Mouse (Mus musculus) heart, embryonic 11.5 days (tissue): ENCODE data around the gene Atg9a. TPM values are rescaled to one million over a fixed set of nuclear protein-coding genes. Genes with fewer than 3 reads are reported as not detected.

Experiments used
- ATAC-seq: fragments of 200-750 bp; cut with Nextera tagmentation; replicated peaks from 2 replicates; pipeline ENCODE4 v1.8.0; 2017; ENCODE audit warnings: moderate library complexity; ENCODE audit not compliant: insufficient number of reproducible peaks, low FRiP score, low TSS enrichment
- H3K27ac ChIP-seq: fragments of 300-500 bp; sonication (generic); 2 replicates; pipeline ENCODE4 v1.5.1; 2014; ENCODE audit warnings: mild to moderate bottlenecking, low read depth, low read length
- H3K27me3 ChIP-seq: fragments of 300-500 bp; sonication (generic); 2 replicates; pipeline ENCODE4 v1.6.1; 2014; ENCODE audit warnings: mild to moderate bottlenecking, low read length, mixed read lengths; ENCODE audit not compliant: control insufficient read depth, insufficient read depth
- H3K36me3 ChIP-seq: fragments of 300-500 bp; sonication (generic); 2 replicates; pipeline ENCODE4 v1.6.1; 2014; ENCODE audit warnings: mild to moderate bottlenecking, low read length, moderate library complexity, mixed read lengths; ENCODE audit not compliant: control insufficient read depth, insufficient read depth
- H3K4me1 ChIP-seq: fragments of 300-500 bp; sonication (generic); 2 replicates; pipeline ENCODE4 v1.6.1; 2014; ENCODE audit warnings: low read length; ENCODE audit not compliant: control insufficient read depth, insufficient read depth
- H3K4me2 ChIP-seq: fragments of 300-500 bp; sonication (generic); 2 replicates; pipeline ENCODE4 v1.6.1; 2014; ENCODE audit warnings: mild to moderate bottlenecking, moderate library complexity
- H3K4me3 ChIP-seq: fragments of 300-500 bp; sonication (generic); 2 replicates; pipeline ENCODE4 v1.5.1; 2014; ENCODE audit warnings: low read depth, low read length
- H3K9ac ChIP-seq: fragments of 300-500 bp; sonication (generic); 2 replicates; pipeline ENCODE4 v1.6.1; 2014; ENCODE audit warnings: mild to moderate bottlenecking, low read depth, low read length, moderate library complexity
- H3K9me3 ChIP-seq: fragments of 300-500 bp; sonication (generic); replicated peaks from 2 replicates; pipeline ENCODE4 v1.6.1; 2016; ENCODE audit warnings: low read length; ENCODE audit not compliant: control insufficient read depth
- WGBS: fragments of 180-500 bp; shearing (Covaris S2); extraction: QIAGEN DNeasy Blood & Tissue Kit; methylation state at CpG from one replicate; pipeline ENCODE4 v1.1.7; 2014; ENCODE audit not compliant: insufficient replicate concordance; 5-methylcytosine and 5-hydroxymethylcytosine counted together
- polyA plus RNA-seq: library from polyadenylated mRNA; unstranded; fragments of >200 nt; fragmentation: Nextera tagmentation; extraction: Ambion mirVana; gene quantifications from 2 replicates; pipeline ENCODE4 v1.2.1, GENCODE M21; 2014

The Atg9a gene
- polyA plus RNA-seq, 1 experiment from 2014 or later: 22.7 TPM

DNA sequence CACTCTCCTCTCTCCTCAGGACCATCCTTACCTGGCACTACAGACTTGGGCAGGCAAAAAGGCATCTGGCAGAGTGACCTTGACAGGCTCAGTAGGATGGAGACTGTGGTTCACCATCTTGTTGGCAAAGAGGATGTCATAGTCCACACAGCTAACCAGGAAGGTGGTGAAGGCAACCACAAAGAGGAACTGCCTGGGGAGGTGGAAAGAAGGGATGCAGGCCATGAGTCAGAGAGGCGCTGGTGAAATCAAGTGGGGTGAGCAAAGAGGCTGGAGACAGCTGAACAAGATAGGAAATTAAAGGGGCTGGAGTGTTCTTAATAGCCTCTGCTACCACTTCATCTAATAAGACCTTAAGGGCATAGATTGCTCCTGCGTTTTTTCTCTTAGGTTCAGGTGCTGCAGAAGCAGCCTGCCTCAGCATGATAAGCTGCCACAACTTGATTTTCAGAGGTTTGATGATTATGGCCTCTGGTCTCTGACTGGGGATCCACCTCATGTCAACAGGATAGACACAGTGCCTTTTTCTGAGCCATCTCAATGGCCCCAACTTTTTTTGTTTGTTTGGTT lies 4.0 kb downstream of the Atg9a start:
- Histone ChIP-seq H3K4me1 (peaks cover 7% of the 10 kb centered on the region; the same call in 1 of the 2 replicates), H3K9me3 (no peaks in the 10 kb centered on the region), H3K27ac (no peak overlapping the region), H3K4me2 (no peak overlapping the region), H3K36me3 (peaks cover 22% of the 10 kb centered on the region), H3K27me3 (no peaks in the 10 kb centered on the region), H3K4me3 (no peak overlapping the region), H3K9ac (no peak overlapping the region)
- no peak for ATAC-seq
- 66% methylated on average over 2 of the region's 2 CpGs for WGBS

DNA sequence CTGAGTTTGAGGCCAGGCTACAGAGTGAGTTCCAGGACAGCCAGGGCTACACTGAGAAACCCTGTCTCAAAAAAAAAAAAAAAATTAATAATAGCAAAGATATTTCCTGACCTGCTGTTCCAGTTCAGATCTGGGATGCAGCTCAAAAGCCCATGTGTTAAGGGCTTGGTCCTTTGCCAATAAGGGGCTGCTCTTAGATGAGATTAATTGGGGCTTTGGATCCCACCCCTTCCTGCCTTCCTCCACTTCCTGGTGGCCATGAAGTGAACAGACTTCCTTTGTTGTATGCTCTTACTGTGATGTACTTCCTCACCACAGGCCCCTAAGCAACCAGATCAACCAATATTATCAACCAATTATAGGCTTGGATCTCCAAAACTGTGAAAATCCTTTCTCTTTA lies 4.9 kb downstream of the Atg9a start:
- no peak for ATAC-seq

DNA sequence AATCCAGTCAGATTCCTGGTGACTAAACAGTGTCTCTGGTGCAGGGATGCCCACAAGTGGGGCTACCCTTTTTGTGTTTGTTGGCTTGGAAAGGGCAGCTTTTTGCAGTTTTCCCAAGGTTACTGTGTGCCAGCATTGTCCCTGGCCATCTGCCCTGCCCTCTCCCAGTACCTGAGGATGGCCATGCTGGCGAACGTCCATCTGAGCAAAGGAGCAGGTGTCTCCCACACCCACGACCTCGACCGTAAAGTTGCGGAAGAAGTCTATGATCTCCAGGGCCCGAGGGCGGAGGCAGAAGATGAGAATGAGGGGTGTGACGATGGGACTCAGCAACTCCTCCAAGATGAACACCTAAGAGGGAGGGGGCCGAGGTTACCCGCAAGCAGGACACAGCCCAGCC lies 6.5 kb downstream of the Atg9a start:
- Histone ChIP-seq H3K36me3 (peaks cover 30% of the 10 kb centered on the region), H3K4me1 (peaks cover 5% of the 10 kb centered on the region; the same call in 1 of the 2 replicates), H3K27ac (no peak overlapping the region), H3K4me3 (no peak overlapping the region), H3K4me2 (no peak overlapping the region), H3K9me3 (no peaks in the 10 kb centered on the region), H3K9ac (no peak overlapping the region), H3K27me3 (no peaks in the 10 kb centered on the region)
- no peak for ATAC-seq
- WGBS: 90% methylated on average over 11 of the region's 11 CpGs

More for the DNA sequence above, 4.9 kb downstream of the Atg9a start:
- Histone ChIP-seq H3K9ac (no peak overlapping the region), H3K4me2 (no peak overlapping the region), H3K9me3 (no peaks in the 10 kb centered on the region), H3K4me1 (peaks cover 6% of the 10 kb centered on the region; the same call in 1 of the 2 replicates), H3K27me3 (no peaks in the 10 kb centered on the region), H3K4me3 (no peak overlapping the region), H3K27ac (no peak overlapping the region), H3K36me3 (peaks cover 30% of the 10 kb centered on the region)

DNA sequence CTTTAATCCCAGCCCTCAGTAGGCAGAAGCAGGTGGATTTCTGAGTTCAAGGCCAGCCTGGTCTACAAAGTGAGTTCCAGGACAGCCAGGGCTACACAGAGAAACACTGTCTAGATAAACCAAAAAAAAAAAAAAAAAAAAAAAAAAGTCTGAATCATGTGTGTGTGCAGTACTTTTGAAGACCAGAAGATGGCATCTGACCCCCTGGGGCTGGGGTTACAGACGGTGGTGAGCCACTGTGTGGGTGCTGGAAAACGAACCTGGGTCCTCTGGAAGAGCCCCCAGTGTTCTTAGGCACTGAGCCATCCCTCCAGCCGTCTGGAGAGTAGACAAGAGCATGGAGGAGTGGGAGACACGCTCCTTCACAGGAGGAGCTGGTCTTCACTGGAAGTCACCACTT lies 9.8 kb downstream of the Atg9a start:
- Histone ChIP-seq H3K9ac (no peak overlapping the region), H3K4me3 (no peak overlapping the region), H3K36me3 (peaks cover 30% of the 10 kb centered on the region), H3K27me3 (no peaks in the 10 kb centered on the region), H3K27ac (no peak overlapping the region), H3K4me1 (peaks cover 12% of the 10 kb centered on the region; the same call in 1 of the 2 replicates), H3K9me3 (no peaks in the 10 kb centered on the region), H3K4me2 (no peak overlapping the region)
- ATAC-seq: no peak
- WGBS: 70% methylated on average over 4 of the region's 4 CpGs

DNA sequence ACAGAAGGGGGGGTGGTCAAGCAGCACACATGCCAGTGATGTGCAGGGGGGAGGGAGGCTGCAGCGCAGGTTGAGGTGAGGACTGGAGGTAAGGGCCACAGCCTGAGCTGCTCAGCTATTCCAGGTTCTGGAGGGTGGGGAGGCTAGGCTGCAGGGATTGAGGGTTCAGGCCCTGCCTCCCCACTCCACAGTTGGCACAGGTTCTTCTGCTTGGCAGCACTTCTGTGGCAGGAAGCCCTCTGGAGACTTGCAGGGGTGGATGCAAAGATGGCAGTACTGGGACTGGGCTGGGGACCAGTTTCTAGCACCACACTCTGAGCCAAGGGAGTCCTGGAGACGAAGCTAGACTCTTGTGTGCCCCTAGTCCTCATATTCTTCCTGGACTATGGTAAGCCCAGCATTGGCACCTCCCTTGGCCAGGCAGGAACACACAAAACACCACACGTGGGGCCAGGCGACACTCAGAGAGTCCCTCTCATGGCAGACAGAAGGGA lies 10.6 kb downstream of the Atg9a start:
- no peak overlapping the region for H3K27ac ChIP-seq
- no peaks in the 10 kb centered on the region for H3K9me3 ChIP-seq
- no peaks in the 10 kb centered on the region for H3K27me3 ChIP-seq
- no peak overlapping the region for H3K4me3 ChIP-seq
- ATAC-seq: no peak
- H3K9ac ChIP-seq: no peak overlapping the region
- H3K4me1 ChIP-seq: peaks cover 12% of the 10 kb centered on the region; the same call in 1 of the 2 replicates
- H3K36me3 ChIP-seq: peaks cover 31% of the 10 kb centered on the region
- no peak overlapping the region for H3K4me2 ChIP-seq
- WGBS: 86% methylated on average over 4 of the region's 4 CpGs

DNA sequence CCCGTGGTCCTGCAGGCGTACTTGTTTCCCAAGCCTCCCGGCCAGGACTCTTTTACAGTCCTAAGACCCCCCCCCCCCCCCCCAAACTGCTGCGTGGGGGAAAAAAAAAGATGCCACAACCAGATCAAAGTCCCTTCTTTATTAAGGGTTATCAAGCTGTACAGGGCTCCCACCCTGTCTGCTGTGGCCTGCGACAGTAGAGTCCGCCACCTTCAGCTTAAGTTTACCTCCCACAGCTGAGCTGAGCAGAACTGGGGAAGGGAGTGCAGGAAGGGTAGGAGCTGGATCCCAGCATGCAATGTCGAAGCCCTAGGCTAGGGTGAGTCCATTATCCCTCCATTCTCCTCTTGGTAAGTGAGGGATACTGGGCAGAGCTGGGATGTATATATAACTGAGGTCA lies 11.3 kb downstream of the Atg9a start:
- H3K9ac ChIP-seq: peak overlapping the region; percentile 76; the same call in 1 of the 2 replicates
- WGBS: 34% methylated on average over 7 of the region's 7 CpGs
- peaks cover 25% of the 10 kb centered on the region for H3K36me3 ChIP-seq
- H3K27ac ChIP-seq: no peak overlapping the region
- no peaks in the 10 kb centered on the region for H3K27me3 ChIP-seq
- ATAC-seq: no peak
- H3K4me1 ChIP-seq: peaks cover 12% of the 10 kb centered on the region; the same call in 1 of the 2 replicates
- H3K4me2 ChIP-seq: peak overlapping the region; percentile 93
- H3K9me3 ChIP-seq: no peaks in the 10 kb centered on the region
- peak overlapping the region; percentile 56; the same call in 1 of the 2 replicates for H3K4me3 ChIP-seq

DNA sequence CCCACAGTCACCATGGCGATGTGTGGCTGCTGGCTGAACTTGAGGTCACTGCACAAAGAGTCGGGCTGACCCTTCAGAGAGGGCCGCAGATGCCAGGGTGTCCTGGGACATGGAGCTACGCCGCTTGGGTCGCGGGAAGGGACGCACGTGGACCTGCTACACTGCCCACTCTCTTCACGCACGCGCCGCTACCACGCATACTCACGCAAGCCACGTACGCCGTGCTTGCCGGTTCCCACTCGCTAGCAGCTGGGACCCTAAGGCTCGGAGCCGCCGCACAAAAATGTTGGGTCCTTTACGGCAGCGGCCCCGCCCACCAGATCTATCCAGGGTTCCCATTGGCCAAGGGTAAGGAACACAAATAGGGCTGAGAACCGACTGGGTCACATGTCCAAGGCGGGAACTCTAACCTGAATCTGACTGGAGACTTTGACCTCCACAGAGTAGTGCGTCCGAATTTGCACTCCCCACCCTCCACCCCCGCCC lies 11.8 kb downstream of the Atg9a start, which contains the start of gene Abcb6:
Abcb6 (minus strand) TSS at position 288 of the 486 bp plus-strand sequence.
- Histone ChIP-seq H3K27ac (peak within 1 kb of the TSS; percentile 47), H3K4me2 (peak within 1 kb of the TSS; percentile 93), H3K27me3 (no peaks in the 10 kb centered on the region), H3K36me3 (peaks cover 20% of the 10 kb centered on the region), H3K9me3 (no peaks in the 10 kb centered on the region), H3K9ac (peak within 1 kb of the TSS; percentile 76), H3K4me3 (peak within 1 kb of the TSS; percentile 56), H3K4me1 (peaks cover 12% of the 10 kb centered on the region; the same call in 1 of the 2 replicates)
- peak; percentile 86 for ATAC-seq
- WGBS: under 1% methylated on average over 31 of the region's 31 CpGs

DNA sequence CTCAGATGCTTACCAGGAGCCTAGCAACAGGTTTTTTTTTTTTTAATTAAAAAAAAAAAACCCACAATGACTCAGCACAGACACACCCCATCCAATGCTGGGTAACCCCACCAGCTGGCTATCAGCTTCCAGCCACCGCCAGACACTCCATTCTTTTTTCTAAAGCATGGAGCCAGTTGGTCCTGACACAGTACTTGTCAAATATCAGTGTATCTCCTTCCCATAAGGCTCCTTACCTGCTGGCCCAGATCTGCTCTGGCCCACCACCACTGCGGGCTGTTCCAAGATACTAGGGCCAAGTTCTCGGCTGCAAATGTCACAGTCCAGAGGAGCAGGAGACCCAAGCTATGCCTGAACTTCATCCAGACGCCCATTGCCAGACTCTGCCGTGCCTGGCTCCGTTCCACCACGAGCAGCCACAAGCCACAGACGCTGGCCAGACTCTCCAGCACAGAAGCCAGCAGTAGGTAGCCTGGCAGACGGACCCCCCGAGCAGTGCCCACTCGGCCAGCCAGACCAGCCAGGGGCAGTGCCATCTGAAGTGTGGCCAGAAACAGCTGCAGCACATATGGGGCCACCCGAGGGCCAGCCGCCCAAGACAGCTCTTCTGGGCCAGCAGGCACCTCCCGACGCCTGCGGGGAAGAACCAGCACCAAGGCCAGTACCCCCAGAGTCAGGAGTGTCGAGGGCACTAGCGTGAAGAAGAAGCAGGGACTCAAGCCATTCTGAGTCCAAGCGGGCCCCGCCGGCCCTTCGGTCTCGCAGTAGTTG lies 12.5 kb downstream of the Atg9a start:
- H3K27me3 ChIP-seq: no peaks in the 10 kb centered on the region
- WGBS: 6% methylated on average over 23 of the region's 23 CpGs
- peaks cover 12% of the 10 kb centered on the region; the same call in 1 of the 2 replicates for H3K4me1 ChIP-seq
- peaks cover 16% of the 10 kb centered on the region for H3K36me3 ChIP-seq
- H3K9ac ChIP-seq: peak overlapping the region; percentile 76
- H3K4me3 ChIP-seq: peak overlapping the region; percentile 56
- H3K27ac ChIP-seq: peak overlapping the region; percentile 47
- peak overlapping the region; percentile 93 for H3K4me2 ChIP-seq
- no peaks in the 10 kb centered on the region for H3K9me3 ChIP-seq
- ATAC-seq: peak; percentile 50
